Mouse (Mus musculus): ENCODE results near the gene Ppt2.

DNA sequence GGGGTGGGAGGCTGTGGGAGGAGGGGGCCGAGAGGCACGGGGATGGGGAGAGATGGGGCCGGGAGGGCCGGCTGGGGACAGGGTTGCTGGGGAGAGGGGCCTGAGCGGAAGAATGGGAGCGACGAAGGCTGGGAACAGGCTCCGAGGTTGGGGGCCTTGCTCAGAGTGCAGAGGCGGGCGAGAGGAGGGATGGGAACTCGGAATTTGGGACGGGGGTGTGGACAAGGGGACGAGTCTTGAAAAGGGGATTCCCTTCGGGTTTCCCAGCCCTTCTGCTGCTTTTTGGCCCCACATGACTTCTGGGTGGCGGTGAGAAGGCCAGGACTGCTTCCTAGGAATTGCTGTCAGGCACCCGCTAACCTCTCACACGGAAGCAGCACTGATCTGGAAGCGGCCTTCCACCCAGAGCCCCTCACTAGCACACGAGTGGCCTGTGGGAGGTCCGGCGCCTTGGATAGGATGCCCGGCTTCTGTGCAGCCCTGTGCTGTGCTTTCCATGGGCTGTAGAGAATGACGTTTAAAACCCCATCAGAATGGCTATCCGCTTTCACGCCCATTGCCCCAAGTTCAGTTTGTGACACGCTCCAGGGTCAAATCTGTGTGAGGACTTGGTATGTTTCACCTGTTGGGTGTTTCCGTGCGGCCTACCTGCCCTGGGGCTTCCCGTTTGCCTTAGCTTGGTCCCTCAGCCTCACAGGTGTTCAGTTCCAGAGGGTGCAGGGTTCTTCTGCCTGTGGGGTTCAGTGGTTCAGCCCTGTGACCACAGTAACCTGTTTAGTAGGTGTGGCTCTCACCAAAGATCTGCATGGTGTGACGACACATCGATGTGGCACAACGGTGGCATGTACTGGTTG is 21.9 kb downstream of the Ppt2 start:
- TF ChIP-seq CTCF (IDR thresholded peaks at IDR 0.05; ENCODE audit: low read depth, low read length), result no peak
- no peak for TF ChIP-seq POLR2A (IDR thresholded peaks at IDR 0.05; ENCODE audit: borderline replicate concordance, low read depth, low read length)

All from bone marrow macrophage, adult 2 months (primary cell).